Comparison of ENCODE assay signal across 8 mouse cellular contexts in the genomic region with DNA sequence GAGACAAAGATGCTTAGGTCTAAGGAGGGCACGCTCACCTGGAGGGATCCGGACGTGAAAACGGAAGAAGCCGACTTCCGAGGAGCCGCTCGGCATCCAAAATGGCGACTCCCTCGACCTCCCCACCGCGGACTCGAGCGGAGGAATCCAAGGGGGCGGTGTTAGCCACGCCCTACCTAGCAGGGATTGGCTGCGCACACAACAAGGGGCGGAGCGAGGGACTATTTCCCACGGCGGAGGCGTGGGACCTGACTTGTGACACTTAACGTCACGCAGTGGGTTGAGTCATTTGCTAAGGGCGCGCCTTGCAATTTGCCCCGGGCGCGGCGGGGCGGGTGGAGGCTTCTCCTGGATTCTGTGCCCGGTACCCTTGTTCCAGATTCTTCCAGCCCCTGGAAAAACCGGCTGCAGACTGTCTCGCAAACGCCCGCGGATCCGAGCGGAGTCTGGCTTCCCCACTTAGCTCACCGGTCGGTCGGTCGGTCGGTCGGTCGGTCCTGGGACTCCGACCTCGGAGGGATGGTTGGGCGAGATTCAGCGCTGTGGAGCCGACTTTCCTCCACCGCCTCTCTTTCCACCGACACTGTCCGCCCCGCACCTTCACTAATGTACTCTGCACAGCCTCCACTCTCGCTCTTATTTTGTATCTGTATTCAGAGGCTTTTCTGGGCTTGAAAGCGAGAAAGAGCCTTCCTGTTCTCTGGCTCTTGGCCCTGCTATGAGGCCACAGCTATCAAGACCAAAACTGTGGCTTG. TPM values are rescaled to one million over a fixed set of nuclear protein-coding genes. Genes with fewer than 3 reads are reported as not detected.
DNase-seq lines count a peak whose midpoint lies in the region; ATAC-seq and TF ChIP-seq lines count a peak whose summit lies in the region.

Ist1 (minus strand) TSS at position 115 of the 755 bp plus-strand sequence.

- H3K4me1 ChIP-seq in hindbrain, postnatal 0 days (ENCODE audit: insufficient read depth, low read length): peaks cover 18% of the 10 kb centered on the region

- under 1% methylated on average over 57 of the region's 57 CpGs for WGBS in hindbrain, postnatal 0 days

- peak within 1 kb of the TSS; percentile 96 for H3K4me3 ChIP-seq in gastrocnemius, adult 2 months
- H3K4me3 ChIP-seq in hindbrain, postnatal 0 days (ENCODE audit: low read length): peak within 1 kb of the TSS; percentile 100
- peak within 1 kb of the TSS; percentile 89 for H3K4me3 ChIP-seq in left cerebral cortex, adult 2 months

- no peaks in the 10 kb centered on the region for H3K9me3 ChIP-seq in hindbrain, postnatal 0 days (ENCODE audit: low read length)

- H3K9ac ChIP-seq in hindbrain, postnatal 0 days (replicated peaks; ENCODE audit: low read length): peak within 1 kb of the TSS; percentile 98

- TF ChIP-seq CTCF in gastrocnemius, adult 2 months (IDR thresholded peaks at IDR 0.05): peak; percentile 12; the same call in 1 of the 2 replicates
- TF ChIP-seq CTCF in hindbrain, postnatal 0 days (IDR thresholded peaks at IDR 0.05; ENCODE audit: low read depth): no peak; the same call in 1 of the 2 replicates
- no peak for TF ChIP-seq CTCF in left cerebral cortex, adult 2 months (IDR thresholded peaks at IDR 0.05)

- peak; percentile 94 for ATAC-seq in common myeloid progenitor, adult 5-6 weeks (replicated peaks; ENCODE audit: low read depth, poor library complexity, severe bottlenecking)
- peak; percentile 99 for ATAC-seq in hindbrain, postnatal 0 days
- peak; percentile 89 for ATAC-seq in megakaryocyte, adult 5-6 weeks (ENCODE audit: poor library complexity, severe bottlenecking)

- peak; percentile 100 for DNase-seq in ZHBTc4 (ENCODE audit: low read depth, low spot score)
- peak; percentile 99 for DNase-seq in gastrocnemius, adult 2 months
- peak; percentile 100 for DNase-seq in hindbrain, postnatal 0 days (ENCODE audit: low spot score)
- DNase-seq in left cerebral cortex, adult 2 months (ENCODE audit: extremely low spot score in 1 of 2, low spot score in 2 of 2): peak; percentile 95 to 98
- DNase-seq in right cerebral cortex, adult 2 months (ENCODE audit: low spot score in 2 of 2): peak; percentile 98
- peak; percentile 99 for DNase-seq in urinary bladder, postnatal 14 days (ENCODE audit: low spot score)

- H3K4me2 ChIP-seq in hindbrain, postnatal 0 days (ENCODE audit: low read depth, low read length): peak within 1 kb of the TSS; percentile 56

- H3K27me3 ChIP-seq in hindbrain, postnatal 0 days (ENCODE audit: insufficient read depth, low read length): no peaks in the 10 kb centered on the region

- peak within 1 kb of the TSS; percentile 97 for H3K27ac ChIP-seq in gastrocnemius, adult 2 months
- H3K27ac ChIP-seq in hindbrain, postnatal 0 days: peak within 1 kb of the TSS; percentile 88
- peak within 1 kb of the TSS; percentile 94 for H3K27ac ChIP-seq in left cerebral cortex, adult 2 months

- H3K36me3 ChIP-seq in hindbrain, postnatal 0 days (ENCODE audit: insufficient read depth, low read length): no peaks in the 10 kb centered on the region

- intact Hi-C loops in gastrocnemius, adult 2 months (cut with DNase I): loop anchor here (1.0 kb wide), 1 partner anchor 85 kb away; the partner anchor contains the start of gene Dhodh
- intact Hi-C loops in left cerebral cortex, adult 2 months (cut with DNase I): loop anchor here (1.0 to 2.0 kb wide), 3 partner anchors 12 to 85 kb away; partner anchors contain the start of genes Ap1g1, Dhodh and Zfp821

RNA-seq across cellular contexts. Expression of gene Ist1, which starts in this region (rescaled TPM):
- 63.5 and 85.4 TPM in 2 replicates for total RNA-seq in common myeloid progenitor, adult 5-6 weeks (2017)
- 10 to 100 TPM; 31.6 to 34.1 TPM for total RNA-seq in gastrocnemius, adult 2 months (2021)
- 88.8 and 98.4 TPM in 2 replicates for total RNA-seq in hindbrain, postnatal 0 days (2014; rRNA removed)
- 99.4 and 103 TPM in 2 replicates for polyA plus RNA-seq in hindbrain, postnatal 0 days (2015; fragmentation: Nextera tagmentation; extraction: Ambion mirVana)
- 10 to 100 TPM; 70.0 to 72.1 TPM for total RNA-seq in left cerebral cortex, adult 2 months (2021)
- 88.7 and 95.1 TPM in 2 replicates for total RNA-seq in megakaryocyte, adult 5-6 weeks (2015)
- 97.5 and 108 TPM in 2 replicates for total RNA-seq in megakaryocyte, adult 5-6 weeks (2017)

Comparison
In these comparisons a context has a peak if more than half of its experiments do, and no peak if none do; other contexts are left out.
1. Peak in every context shown above with its lines: DNase-seq, ATAC-seq, H3K4me3 ChIP-seq and H3K27ac ChIP-seq.